Mouse (Mus musculus) heart, adult 11 months (tissue): ENCODE data around the gene Tmem189.

ENCODE experiments used
- DNase-seq: peaks from one replicate; pipeline ENCODE4 v3.0.0; 2022

The Tmem189 gene

DNA sequence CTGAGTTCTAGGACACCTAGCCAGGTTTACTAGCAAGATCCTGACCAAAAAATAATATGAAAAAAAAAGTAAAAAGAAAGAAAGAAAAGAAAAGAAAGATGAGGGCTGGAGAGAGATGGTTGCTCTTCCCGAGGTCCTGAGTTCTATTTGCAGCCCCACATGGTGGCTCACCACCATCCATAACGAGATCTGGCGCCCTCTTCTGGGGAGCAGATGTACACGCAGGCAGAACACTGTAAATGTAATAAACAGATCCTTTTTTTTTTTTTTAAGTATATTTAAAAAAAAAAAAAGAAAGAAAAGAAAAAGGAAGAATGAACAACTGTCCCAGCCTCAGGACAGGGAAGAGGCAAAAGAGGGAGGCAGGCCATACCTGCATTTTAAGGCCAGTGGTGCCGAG is 11.0 kb downstream of the Tmem189 start:
- no peak for DNase-seq

GRCm38 (mm10) chr2:167675120-167675909 is 14.3 kb downstream of the Tmem189 start:
- peak; percentile 94 for DNase-seq

- peak; percentile 96 for DNase-seq
Measured at GRCm38 (mm10) chr2:167672212-167672685, 17.4 kb downstream of the Tmem189 start.

GRCm38 (mm10) chr2:167671101-167671633 is 18.5 kb downstream of the Tmem189 start:
- peak; percentile 97 for DNase-seq

DNA sequence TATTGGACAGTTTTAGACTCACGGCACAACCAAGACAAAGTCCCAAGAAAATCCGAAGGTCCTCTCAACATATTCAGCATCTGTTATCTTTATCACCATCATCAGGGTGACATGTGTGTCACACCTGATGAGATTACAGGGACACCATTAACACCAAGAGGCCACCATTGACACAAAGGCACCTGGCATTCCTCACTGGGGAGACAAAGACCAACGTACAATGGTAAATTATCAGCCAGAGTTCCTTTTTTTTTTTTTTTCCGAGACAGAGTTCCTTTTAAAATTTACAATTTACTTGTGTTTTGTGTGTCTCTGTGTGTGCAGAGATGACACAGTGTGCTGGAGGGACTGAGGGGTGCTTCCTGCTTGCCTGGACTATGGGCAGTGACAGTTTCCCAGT is 20.2 kb downstream of the Tmem189 start:
- DNase-seq = no peak

- DNase-seq = no peak
Measured at GRCm38 (mm10) chr2:167668426-167668825, 21.2 kb downstream of the Tmem189 start.

GRCm38 (mm10) chr2:167665972-167666713 is 23.5 kb downstream of the Tmem189 start:
- DNase-seq = no peak

- no peak for DNase-seq
Measured at GRCm38 (mm10) chr2:167662713-167663112, 26.9 kb downstream of the Tmem189 start.

DNA sequence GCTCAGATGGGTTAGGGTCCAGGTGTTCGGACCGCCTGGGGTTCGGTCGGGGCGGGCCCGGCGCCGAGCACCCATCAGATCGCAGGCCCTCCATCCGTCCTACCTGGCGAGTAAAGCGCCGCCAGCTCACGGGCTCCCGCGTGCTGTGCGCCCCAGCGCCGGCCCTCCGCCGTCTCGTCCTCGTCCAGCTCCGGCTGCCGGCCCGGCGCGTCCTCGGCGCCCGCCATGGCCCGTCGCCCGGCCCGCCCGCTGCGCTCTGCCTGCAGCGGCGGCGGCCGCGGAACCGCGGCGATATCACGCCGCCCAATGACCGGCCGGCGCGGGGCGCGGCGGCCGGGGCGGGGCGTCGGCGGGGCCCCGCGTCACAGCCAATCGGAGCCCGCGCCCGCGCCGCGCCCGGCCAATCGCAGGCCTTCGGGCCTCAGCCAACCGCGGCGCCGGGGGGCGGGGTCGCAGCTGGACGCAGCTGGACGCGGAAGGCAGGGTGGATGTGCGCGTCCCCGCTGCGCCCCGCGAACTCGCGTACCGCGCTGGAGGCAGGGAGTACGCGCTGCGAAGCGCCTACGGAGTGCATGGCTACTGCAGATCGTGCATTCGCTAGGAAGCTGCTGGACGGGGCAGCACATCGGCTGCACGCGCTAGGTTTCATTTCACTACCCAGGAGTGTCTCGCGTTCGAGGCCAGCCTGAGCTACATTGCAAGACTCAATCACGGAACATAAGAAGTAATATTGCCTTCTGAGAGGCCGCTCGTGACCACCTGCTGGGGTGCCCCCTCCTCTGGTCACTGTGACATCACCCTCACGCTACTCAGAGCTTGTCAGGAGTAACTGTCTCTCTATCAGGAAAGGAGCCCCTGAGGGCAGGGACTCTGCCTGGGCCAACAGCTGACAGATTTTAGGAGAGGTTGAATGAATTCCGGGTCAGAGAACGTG is 28.1 kb downstream of the Tmem189 start, which contains the start of gene Gm20431:
Gene Gm20431, minus strand, starts transcription at position 227 of the 934 bp plus-strand sequence.
- peak; percentile 100 for DNase-seq

GRCm38 (mm10) chr2:167660611-167660971 is 29.0 kb downstream of the Tmem189 start:
- DNase-seq = no peak

DNA sequence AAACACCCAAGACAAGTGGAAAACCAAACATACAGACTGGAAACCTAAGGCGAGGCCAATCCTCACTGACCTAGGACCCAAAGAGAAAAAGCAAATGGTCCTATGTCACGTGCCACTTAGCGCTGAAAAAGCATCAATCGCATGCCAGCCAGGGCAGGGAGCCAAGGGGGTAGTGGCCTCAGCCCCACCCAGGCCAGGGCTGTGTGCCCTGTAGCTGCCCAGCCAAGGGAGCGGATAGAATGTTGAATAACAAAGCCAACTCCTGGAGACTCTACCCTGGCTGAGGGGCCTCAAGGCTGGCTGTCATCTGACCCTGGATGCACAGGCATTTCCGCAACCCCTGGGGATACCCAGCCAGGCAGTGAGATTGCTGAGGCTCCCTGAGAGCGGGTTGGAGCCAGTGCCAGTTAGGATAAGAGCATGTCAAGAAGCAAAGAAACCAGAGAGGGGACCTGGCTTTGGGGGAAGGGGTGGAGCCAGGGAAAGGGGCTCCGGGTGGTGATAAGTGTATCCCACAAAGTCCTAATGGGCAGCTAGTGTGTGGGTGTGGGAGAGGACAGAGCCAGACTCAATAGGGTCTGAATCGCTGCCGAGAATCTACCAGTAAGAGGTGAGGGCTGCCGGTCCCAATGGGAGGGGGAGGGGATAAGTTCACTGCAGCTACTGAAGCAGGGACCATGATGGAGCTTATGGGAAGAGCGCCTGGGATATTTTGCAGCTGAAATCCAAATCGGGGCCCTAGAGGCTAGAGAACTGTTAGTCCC is 29.6 kb downstream of the Tmem189 start:
- DNase-seq = peak; percentile 98

DNA sequence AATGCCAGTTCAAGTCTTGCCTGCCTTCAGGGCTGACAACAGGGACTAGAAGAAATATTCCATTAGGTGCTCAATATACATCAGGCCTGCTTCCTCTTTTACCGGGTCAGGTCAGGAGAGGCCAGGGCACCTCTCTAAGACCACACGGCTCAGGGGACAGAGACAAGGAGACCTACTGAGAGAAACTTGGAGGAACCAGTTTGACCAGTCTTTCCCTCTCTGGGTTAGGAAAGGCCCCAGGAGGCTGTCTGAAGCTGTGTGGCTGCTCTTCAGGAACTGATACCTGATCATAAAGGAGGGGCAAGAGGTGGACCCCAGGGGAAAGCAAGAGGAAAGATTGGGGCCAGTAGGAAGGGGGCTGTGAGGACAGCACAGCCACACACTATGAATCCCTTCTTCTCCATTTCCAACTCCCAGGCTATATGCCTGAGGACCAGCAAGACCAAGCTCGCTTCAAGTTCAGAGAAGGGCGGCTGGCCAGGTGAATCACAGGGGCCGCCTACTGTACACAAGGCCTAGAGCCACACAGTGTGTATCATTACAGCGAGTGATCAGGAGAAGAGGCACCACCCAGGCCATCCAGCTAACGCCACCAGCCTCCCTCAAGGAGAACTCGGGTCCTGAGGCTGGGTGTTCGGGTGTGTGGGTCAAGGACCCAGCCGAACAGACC is 30.3 kb downstream of the Tmem189 start:
- no peak for DNase-seq

DNA sequence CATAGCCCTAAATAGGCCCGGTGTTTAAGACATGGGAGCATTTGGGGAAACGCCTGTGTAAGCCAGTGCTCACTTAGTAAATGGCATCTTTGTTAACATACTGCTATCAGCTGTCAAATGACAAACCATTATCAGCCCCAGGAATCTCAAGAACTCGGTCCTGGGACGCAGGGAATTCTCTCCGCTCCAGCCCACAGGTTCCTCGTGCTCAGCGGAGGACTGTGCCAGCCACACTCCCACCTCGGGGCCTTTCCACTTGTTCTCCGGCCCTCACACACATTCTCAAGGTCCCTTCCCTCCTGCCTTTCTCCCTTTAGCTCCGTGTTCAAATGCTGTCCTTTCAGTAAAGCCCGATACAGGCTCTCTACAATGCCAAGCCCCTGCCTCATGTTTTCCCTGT is 30.9 kb downstream of the Tmem189 start:
- DNase-seq = no peak

DNA sequence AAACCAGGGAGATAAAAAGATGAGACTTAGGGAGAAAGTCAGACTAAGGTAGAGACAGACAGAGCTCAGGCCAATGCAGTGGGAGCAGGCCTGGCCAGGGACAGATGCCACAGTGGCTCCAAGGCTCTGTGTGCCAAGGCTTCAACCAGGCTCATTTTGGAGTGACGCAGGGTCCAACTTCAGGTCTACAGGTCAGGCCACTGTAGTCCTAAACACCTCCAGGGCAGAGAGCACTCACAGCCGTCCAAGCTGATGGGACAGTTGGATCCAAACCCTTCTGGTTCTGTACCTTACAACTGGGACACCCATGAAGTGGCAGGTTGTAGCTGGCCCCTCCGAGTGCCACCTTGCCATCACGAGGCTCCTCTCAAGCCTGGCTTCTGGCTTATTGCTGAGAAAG is 31.6 kb downstream of the Tmem189 start:
- DNase-seq = no peak

DNA sequence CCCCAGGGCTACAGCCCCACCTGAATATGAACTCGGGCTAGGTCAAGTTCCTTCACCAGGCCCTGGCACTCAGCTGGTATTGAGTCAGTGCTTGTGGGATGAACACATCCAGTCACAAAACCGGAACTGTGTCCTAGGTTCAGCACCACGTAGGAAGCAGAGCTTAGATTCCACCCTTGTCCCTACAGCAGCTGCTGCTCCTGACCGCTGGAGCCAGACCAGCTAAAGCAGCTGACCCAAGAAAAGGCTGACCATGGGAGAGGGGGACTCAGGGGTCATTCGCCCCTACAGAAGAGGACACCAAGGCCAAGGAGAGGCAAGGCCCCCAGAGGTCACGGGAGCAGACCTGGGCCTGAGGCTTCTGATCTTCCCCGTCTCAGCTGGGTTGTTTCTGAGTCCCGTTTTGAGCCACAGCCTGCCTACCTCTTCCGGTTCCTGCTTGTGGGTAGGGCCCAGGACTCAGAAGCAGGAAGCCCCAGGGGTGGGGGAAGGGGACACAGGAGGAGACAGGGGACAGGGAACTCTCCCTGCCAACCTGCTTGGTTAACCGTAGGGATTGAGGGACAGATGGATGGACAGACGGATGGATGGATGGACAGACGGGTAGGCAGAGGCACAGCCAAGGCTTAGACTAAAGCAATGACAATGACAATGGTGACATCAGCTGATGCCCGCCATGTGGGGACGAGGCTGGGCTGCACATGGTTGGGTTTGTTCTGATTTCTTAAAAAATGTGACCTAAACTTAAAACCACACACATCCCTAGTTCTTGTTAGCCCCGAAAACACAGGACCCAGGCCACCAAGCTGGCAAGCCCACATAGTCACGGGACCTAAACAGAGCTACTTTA is 32.8 kb downstream of the Tmem189 start:
- DNase-seq = peak; percentile 98

- no peak for DNase-seq
Measured at GRCm38 (mm10) chr2:167654911-167655600, 34.6 kb downstream of the Tmem189 start.

- no peak for DNase-seq
Measured at GRCm38 (mm10) chr2:167652694-167653093, 36.9 kb downstream of the Tmem189 start.

GRCm38 (mm10) chr2:167651622-167652021 is 38.0 kb downstream of the Tmem189 start:
- DNase-seq = no peak

DNA sequence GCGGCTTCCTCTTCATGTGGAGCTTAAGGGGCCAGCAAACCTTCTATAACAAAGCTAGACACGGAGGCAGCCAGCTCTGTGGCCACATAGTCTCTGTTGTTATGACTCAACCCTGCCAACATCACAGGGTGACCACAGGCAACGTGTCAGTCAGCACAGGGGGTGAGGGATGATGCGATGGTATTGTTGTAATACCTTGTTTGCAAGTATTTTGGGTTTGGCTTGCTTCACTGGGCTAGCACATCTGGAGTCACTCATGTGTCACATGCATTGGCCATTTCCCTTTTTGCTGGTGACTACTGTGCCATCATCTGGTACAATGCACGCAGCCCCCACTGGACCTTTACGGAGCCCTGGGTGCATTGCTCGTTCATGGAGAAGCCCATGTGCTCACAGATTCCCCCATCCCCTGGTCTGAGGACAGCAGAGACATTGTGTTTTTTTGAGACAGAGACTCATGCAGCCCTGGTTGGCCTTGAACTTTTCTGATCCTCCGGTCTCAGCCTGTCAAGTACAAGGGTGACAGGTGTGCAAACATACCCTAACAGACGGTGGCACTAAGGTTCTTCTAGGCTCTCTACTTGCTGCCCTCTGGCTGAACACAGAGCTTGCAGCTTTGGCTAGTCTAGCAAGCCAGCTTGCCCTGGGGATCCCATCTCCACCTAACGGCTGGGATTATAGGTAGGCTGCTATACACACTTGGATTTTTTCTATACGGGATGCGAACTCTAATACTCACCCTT is 40.2 kb downstream of the Tmem189 start:
- peak; percentile 94 for DNase-seq
